Mouse (Mus musculus): ENCODE results near the gene Smyd2.

- TF ChIP-seq EP300 (IDR thresholded peaks at IDR 0.05; ENCODE audit: low read length) (no peak), POLR2A (IDR thresholded peaks at IDR 0.05; ENCODE audit: low read depth, low read length) (no peak), CTCF (conservative IDR thresholded peaks at IDR 0.05 in 1 of 2, IDR thresholded peaks at IDR 0.05 in 1 of 2; ENCODE audit: low read depth in 2 of 2, low read length in 2 of 2) (no peak), ZC3H11A (IDR thresholded peaks at IDR 0.05; ENCODE audit: low read depth, low read length) (no peak), ETS1 (conservative IDR thresholded peaks at IDR 0.05; ENCODE audit: low read depth, low read length) (no peak)
Measured at GRCm38 (mm10) chr1:189854646-189855045, 67.5 kb downstream of the Smyd2 start.
